Mouse (Mus musculus): ENCODE data around the gene Slc16a5. TPM values are rescaled to one million over a fixed set of nuclear protein-coding genes. Genes with fewer than 3 reads are reported as not detected.
"Not testable (repeated sequence)": the region's sequence is repeated elsewhere in the genome, so short reads cannot be mapped to it uniquely, and the experiment has no call there.

Gene Slc16a5
- polyA plus RNA-seq, 1 experiment, result not detected

DNA sequence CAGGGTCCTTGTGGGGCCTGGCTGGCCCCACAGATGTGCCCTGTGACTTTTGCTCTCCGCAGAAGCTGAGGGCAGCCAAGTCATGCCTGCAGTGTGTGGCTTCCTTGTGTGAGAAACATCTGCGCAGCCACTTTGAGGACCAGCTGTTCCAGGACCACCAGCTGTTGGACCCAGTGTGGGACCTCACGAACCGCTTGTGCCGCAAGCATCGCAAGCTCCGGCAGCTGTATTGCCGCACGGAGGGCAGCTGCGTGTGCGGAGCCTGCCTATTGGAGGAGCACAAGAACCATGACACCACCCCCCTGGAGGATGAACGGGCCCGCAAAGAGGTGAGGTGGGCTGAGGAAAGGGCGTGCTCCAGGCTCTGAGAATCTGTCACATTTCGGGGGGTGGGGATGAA lies 20.9 kb upstream of the Slc16a5 start:
- Histone ChIP-seq H3K4me1 (ENCODE audit: control insufficient read depth, insufficient read depth, low read length) (no peaks in the 10 kb centered on the region; the same call in 1 of the 2 replicates), H3K4me3 (ENCODE audit: insufficient read depth, low read length) (no peak overlapping the region), H3K27ac (ENCODE audit: insufficient read depth, low read length) (no peak overlapping the region)
- TF ChIP-seq POLR2A (IDR thresholded peaks at IDR 0.05; ENCODE audit: extremely low read depth, insufficient read depth, low read length) (no peak), CTCF (IDR thresholded peaks at IDR 0.05; ENCODE audit: extremely low read depth, insufficient read depth, low read length) (no peak)

DNA sequence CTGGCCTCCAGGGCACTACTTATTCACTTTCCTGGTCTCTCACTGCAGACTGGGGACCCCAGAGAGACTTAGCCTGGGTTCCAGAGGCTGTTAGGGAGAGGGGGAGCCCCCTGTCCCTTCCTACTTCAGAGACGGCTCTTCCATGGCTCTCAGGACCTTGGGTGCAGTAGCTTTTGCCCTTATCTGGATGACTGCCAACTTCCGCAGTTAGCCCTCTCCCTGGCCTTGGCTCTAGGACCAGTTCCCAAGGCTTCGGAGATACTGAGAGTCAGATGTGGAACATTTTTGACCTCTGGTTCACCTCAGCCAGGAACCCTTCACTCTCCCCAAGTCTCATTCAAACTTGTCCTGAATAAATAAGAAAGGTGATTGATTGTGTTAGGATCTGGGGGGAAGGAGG lies 15.4 kb upstream of the Slc16a5 start:
- Histone ChIP-seq H3K4me3 (ENCODE audit: insufficient read depth, low read length) (no peak overlapping the region), H3K27ac (ENCODE audit: insufficient read depth, low read length) (no peak overlapping the region), H3K4me1 (ENCODE audit: control insufficient read depth, insufficient read depth, low read length) (no peaks in the 10 kb centered on the region)
- TF ChIP-seq POLR2A (IDR thresholded peaks at IDR 0.05; ENCODE audit: extremely low read depth, insufficient read depth, low read length), result no peak
- TF ChIP-seq CTCF (IDR thresholded peaks at IDR 0.05; ENCODE audit: extremely low read depth, insufficient read depth, low read length), result no peak

DNA sequence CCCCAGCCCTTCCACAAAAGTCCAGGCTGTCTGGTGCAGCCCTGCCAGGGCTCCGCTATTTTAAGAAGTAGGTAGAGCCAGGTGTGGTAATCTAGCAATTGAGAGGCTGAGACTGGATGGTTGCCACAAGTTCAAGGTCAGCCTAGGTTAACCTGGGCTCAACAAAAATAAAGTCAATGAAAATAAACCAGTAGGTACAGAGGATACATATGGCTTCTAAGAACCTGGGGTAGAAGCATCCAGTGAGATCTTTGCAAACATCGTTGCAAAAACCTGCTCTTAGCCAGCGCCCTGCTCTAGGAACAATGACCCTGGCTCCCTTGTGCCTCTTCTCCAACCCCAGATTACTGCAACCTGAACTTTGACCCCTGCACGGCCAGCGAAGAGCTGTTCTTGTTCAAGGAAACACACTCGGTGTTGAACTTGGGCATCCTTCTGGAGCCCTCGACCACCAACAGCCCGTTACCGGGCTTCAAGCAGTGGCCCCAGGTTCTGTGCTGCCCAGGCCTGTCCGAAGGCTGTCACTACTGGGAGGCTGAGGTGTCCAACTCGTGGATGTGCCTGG lies 14.9 kb upstream of the Slc16a5 start:
- H3K27ac ChIP-seq (ENCODE audit: insufficient read depth, low read length), result no peak overlapping the region
- H3K4me1 ChIP-seq (ENCODE audit: control insufficient read depth, insufficient read depth, low read length), result no peaks in the 10 kb centered on the region

DNA sequence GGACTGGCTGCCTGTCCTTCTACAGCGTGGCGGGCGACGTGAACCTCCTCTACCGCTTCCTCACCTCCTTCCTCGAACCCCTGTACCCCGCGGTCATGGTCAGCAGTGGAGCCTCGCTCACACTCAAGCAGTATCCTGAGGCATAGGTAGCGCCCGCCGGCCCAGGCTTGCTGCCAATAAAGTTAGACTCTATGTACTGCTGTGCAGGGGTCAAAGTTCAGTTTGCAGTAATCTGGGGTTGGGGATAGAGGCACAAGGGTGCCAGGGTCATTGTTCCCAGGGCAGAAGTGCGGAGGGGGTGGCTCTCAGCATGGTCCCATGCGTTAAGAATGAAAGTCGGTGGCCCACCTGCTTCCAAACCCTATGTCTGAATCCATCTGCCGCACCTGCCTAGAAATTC lies 14.2 kb upstream of the Slc16a5 start:
- no peak for TF ChIP-seq POLR2A (IDR thresholded peaks at IDR 0.05; ENCODE audit: extremely low read depth, insufficient read depth, low read length)
- TF ChIP-seq CTCF (IDR thresholded peaks at IDR 0.05; ENCODE audit: extremely low read depth, insufficient read depth, low read length), result no peak
- Histone ChIP-seq H3K4me1 (ENCODE audit: control insufficient read depth, insufficient read depth, low read length) (no peaks in the 10 kb centered on the region), H3K27ac (ENCODE audit: insufficient read depth, low read length) (no peak overlapping the region), H3K4me3 (ENCODE audit: insufficient read depth, low read length) (no peak overlapping the region)

More for the DNA sequence above, 14.9 kb upstream of the Slc16a5 start:
- TF ChIP-seq POLR2A (IDR thresholded peaks at IDR 0.05; ENCODE audit: extremely low read depth, insufficient read depth, low read length) (no peak), CTCF (IDR thresholded peaks at IDR 0.05; ENCODE audit: extremely low read depth, insufficient read depth, low read length) (no peak)
- no peak overlapping the region for H3K4me3 ChIP-seq (ENCODE audit: insufficient read depth, low read length)

DNA sequence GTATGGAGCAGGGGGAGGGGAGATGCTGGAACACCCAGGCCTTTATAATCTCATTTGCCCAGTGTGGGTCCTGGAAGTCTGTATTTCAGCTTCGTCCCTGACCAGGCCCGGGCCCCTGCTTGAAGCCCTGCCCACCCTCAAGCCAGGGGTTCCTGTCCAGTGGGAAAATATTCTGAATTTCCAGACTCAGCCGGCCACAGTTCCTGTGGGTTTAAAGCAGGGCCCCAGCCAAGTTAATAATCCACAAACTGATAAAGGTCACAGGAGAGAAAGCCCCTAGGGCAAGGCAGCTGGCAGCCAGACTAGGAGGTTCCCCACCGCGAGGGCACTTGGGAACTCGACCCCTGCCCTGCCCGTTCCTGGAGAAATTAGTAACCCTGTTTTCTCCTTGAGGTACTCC lies 13.3 kb upstream of the Slc16a5 start:
- Histone ChIP-seq H3K4me3 (ENCODE audit: insufficient read depth, low read length) (no peak overlapping the region), H3K4me1 (ENCODE audit: control insufficient read depth, insufficient read depth, low read length) (no peaks in the 10 kb centered on the region), H3K27ac (ENCODE audit: insufficient read depth, low read length) (no peak overlapping the region)
- no peak for TF ChIP-seq CTCF (IDR thresholded peaks at IDR 0.05; ENCODE audit: extremely low read depth, insufficient read depth, low read length)
- no peak for TF ChIP-seq POLR2A (IDR thresholded peaks at IDR 0.05; ENCODE audit: extremely low read depth, insufficient read depth, low read length)

DNA sequence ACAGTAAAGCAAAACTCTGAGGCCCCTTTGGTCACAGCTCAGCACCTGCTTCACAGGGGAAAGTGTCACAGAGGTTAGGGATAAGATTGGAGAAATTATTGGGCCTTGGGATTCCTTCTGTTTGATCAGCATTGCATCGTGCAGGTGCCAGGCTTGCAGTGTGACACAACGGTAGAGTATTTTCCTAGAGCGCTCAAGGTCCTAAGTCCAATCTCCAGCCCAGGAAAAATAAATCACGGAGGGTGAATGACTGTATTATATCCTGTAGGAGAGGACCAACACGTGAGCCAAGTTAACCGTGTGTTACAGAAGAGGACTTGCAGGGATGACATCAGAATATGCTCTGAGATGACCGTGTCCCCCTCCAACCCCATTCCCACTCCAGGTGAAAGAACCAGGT lies 12.1 kb upstream of the Slc16a5 start:
- H3K4me1 ChIP-seq (ENCODE audit: control insufficient read depth, insufficient read depth, low read length), result no peaks in the 10 kb centered on the region
- no peak for TF ChIP-seq CTCF (IDR thresholded peaks at IDR 0.05; ENCODE audit: extremely low read depth, insufficient read depth, low read length)
- TF ChIP-seq POLR2A (IDR thresholded peaks at IDR 0.05; ENCODE audit: extremely low read depth, insufficient read depth, low read length), result no peak
- H3K4me3 ChIP-seq (ENCODE audit: insufficient read depth, low read length), result no peak overlapping the region
- no peak overlapping the region for H3K27ac ChIP-seq (ENCODE audit: insufficient read depth, low read length)

DNA sequence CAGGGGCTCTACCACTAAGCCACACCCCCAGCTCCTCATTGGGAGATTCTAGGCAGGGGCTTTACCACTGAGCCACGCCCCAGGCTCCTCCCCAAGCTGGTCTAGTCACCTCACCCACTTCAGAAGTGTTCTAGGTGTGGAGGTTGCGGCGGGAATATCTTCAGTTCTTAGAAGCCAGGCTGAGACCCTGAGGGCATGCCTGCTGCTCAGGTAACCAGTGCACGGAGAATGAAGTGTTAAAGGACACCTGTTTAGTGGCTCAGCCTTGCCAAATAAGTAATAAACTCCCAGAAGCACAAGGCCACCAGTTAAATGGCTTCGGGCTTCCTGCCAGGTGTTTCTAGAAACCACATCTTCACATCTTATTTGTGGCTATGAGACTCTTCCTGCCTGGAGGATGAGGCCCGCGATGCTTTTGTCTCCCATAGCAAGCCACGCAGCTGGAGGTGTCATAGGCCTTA lies 10.5 kb upstream of the Slc16a5 start:
- no peak overlapping the region for H3K4me3 ChIP-seq (ENCODE audit: insufficient read depth, low read length)
- TF ChIP-seq CTCF (IDR thresholded peaks at IDR 0.05; ENCODE audit: extremely low read depth, insufficient read depth, low read length), result no peak
- no peak for TF ChIP-seq POLR2A (IDR thresholded peaks at IDR 0.05; ENCODE audit: extremely low read depth, insufficient read depth, low read length)
- no peaks in the 10 kb centered on the region for H3K4me1 ChIP-seq (ENCODE audit: control insufficient read depth, insufficient read depth, low read length)
- no peak overlapping the region for H3K27ac ChIP-seq (ENCODE audit: insufficient read depth, low read length)

DNA sequence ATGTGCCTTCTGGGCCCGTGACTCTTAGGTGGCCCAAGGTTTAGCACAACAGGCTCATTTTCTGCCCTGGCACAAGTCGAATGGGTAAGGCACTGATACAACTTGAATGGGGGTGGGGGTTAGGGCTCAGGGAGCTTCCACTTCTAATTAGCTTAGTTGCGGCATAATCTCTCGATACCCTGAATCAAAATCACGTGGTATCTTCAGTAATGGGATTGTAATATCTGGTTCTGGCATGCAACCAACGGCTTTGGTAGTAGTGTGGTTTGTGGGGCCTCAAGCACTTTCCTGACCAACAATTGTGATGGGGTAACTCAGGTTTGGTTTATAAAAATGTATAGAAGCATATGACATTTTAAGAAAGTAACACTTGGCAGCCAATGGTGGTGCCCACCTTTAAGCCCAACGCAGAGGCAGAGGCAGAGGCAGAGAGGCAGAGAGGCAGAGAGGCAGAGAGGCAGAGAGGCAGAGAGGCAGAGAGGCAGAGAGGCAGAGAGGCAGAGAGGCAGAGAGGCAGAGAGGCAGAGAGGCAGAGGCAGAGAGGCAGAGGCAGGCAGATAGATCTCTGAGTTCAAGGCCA lies 9.9 kb upstream of the Slc16a5 start:
- Histone ChIP-seq H3K27ac (ENCODE audit: insufficient read depth, low read length) (no peak overlapping the region), H3K4me3 (ENCODE audit: insufficient read depth, low read length) (no peak overlapping the region), H3K4me1 (ENCODE audit: control insufficient read depth, insufficient read depth, low read length) (no peaks in the 10 kb centered on the region)
- TF ChIP-seq POLR2A (IDR thresholded peaks at IDR 0.05; ENCODE audit: extremely low read depth, insufficient read depth, low read length) (no peak), CTCF (IDR thresholded peaks at IDR 0.05; ENCODE audit: extremely low read depth, insufficient read depth, low read length) (no peak)

DNA sequence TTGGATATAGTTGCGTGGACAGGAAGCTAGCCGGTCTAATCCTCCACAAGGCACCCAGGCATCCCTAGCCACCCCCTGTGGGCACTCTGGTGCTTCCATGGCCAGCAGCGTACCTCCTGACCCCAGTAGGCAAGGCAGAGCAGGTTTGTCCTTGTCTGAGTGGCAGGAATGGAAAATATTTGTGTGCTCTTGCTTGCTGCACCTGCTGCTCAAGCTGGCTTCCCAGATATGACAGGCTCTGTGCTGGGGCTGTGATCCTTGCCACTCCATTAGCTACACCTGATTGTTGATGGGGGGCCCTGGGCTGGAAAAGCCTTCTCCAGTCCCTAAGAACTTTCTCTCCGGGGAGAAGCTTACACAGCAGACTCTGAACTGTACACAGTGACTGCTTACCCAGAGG lies 9.0 kb upstream of the Slc16a5 start:
- no peaks in the 10 kb centered on the region for H3K4me1 ChIP-seq (ENCODE audit: control insufficient read depth, insufficient read depth, low read length)
- TF ChIP-seq CTCF (IDR thresholded peaks at IDR 0.05; ENCODE audit: extremely low read depth, insufficient read depth, low read length) (no peak), POLR2A (IDR thresholded peaks at IDR 0.05; ENCODE audit: extremely low read depth, insufficient read depth, low read length) (no peak)
- no peak overlapping the region for H3K27ac ChIP-seq (ENCODE audit: insufficient read depth, low read length)
- H3K4me3 ChIP-seq (ENCODE audit: insufficient read depth, low read length), result no peak overlapping the region

DNA sequence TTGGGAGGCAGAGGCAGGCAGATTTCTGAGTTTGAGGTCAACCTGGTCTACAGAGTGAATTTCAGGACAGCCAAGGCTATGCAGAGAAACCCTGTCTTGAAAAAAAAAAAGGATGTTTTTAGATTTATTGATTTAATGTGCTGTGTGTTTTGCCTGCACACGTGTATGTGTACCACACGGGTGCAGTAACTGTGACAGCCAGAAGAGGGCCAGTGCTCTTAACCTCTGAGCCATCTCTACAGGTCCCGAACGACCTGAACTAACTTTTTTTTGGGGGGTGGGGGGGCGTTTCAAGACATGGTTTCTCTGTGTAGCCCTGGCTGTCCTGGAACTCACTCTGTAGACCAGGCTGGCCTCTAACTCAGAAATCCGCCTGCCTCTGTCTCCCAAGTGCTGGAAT lies 7.5 kb upstream of the Slc16a5 start:
- H3K4me3 ChIP-seq (ENCODE audit: insufficient read depth, low read length); H3K4me1 ChIP-seq (ENCODE audit: control insufficient read depth, insufficient read depth, low read length); H3K27ac ChIP-seq (ENCODE audit: insufficient read depth, low read length): not testable (repeated sequence)
